Mouse (Mus musculus) cerebellum, adult 9-10 months (tissue): ENCODE data around the gene Stx11.

Experiments used
- DNase-seq: peaks from one replicate; pipeline ENCODE4 v3.0.0; 2022

The Stx11 gene

GRCm38 (mm10) chr10:12964151-12965075, at the start of gene Stx11:
Gene Stx11 (minus strand): TSS chr10:12964298.
- DNase-seq: peak; percentile 9

GRCm38 (mm10) chr10:13008737-13009121, 44.6 kb upstream of the Stx11 start:
- DNase-seq: no peak

DNA sequence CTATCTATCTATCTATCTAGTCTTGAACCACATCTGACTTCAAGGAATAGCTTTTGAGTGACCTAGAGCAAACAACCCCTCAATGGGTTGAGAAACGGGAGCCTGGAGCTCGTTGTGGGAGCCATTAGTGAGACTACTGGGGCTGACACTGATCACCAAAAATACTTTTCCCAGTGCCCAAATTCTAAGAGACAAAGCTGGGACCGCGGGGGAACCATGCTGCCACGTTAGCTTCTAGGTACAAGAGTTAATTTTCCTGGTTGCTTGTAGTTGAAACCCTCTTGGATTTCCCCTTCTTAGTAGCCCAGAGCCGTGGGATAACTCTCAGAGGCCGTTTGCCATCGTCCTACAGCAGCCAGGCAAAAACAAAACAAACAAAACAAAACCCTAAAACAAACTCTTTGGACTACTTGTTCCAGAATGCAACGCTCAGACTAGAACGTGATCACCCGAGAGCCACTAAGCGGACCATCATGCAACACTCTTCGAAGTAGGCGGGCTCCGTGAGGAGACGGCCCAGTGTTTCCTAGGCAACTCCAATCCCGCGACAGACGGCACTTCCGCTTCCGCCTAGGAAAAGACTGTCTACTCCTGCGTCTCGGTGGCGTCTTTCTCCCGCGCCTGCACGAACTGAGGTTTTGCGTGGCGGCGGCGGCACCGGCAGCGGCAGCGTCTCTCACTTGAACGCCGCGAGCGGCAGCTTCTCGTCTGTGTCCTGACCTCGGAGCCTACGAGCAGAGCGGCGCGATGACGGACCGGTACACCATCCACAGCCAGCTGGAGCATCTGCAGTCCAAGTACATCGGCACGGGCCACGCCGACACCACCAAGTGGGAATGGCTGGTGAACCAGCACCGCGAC, 44.0 kb upstream of the Stx11 start:
- peak; percentile 95 for DNase-seq

GRCm38 (mm10) chr10:13005043-13005442, 40.9 kb upstream of the Stx11 start, which contains the start of gene Sf3b5:
Gene Sf3b5 (plus strand): TSS chr10:13005343.
- DNase-seq: no peak

DNA sequence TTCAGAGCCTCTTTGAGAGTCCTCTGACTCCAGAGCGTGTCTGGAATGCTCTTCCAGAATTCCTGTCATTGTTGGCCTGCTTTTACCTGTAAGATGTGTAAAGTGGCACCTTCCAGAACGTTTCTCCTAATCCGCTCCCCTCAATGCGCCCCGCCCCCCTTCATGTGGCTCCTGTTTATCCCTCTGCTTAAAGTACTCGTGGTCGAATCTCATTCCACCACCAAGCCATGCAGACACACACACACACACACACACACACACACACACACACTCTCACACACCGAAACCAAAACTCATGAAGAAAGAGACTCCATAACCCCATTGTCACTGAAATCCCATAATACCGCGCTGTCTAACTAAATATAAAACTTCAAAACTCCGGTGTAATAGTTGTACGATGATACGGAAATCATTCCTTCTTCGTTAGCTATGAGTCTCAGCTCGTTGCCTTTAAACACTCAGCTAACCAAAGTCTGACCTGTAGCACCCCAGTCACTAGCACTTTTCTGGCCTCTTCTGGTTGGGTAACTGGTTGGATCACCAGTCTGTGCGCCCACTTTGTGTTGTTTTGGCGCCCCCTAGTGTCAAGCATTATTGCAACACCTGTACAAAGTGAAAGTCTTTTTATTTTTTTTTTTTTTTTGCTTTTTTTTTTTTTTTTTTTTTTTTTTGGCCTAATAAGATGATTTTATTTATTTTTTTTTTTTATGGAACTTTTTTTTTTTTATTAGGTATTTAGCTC, 32.8 kb upstream of the Stx11 start:
- DNase-seq: peak; percentile 84

- DNase-seq: no peak
Measured at GRCm38 (mm10) chr10:12993411-12994039, 29.4 kb upstream of the Stx11 start.

- DNase-seq: no peak
Measured at GRCm38 (mm10) chr10:12991953-12992352, 27.9 kb upstream of the Stx11 start.

DNA sequence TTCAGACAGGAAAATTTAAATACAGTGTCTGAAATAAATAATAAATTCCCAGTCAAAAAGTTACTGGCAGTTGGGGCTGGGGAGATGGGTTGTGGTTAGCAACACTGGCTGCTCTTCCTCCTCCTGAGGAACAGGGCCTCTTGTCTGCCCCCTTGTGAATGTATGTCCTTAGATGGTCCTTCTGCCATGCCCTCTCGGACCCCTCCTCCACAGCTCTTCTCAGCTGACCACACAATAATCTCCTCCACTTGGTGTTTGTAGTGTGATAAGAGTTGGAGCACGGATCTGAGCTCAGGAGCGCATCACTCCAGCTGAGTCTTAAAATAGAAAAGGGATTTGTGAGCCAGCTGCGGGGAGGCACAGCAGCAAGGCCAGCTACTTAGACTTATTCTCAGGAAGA, 22.8 kb upstream of the Stx11 start:
- no peak for DNase-seq

DNA sequence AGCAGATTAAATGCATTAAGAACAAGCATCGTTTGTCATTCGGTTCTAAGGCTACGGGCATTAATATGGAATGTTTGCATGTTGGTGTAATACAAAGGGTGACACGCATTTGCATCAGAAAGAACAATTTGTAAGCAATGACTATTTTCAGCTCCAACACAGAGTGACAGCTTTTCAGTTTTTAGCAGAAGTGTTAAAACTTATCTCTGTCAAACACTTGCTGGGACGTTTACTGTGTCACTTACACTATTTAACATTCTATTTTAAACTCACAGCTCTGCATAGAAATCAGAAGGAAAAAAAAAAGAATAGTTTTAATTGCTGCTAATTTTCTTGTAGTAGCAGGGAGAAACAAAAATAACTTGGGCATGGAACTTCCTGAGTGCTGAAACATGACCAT, 22.4 kb upstream of the Stx11 start:
- DNase-seq: no peak

DNA sequence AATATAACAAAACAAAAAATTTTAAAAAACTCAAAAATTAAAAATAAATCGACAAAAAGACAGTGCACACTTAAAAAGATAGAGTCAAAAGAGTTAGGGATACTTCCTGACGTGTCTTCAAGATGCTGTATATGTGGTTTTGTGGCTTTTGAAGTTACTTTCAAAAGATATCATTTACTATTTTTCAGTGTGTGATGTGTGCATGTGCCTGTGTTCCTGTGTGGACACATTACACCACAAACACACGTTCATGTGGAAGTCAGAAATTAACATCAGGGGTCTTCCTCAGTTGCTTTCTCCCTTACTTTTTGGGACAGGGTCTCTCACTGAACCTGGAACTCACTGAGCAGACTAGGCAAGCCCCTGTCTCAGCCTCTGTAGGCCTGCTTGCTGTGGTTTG, 20.9 kb upstream of the Stx11 start:
- no peak for DNase-seq

- no peak for DNase-seq
Measured at GRCm38 (mm10) chr10:12983516-12983915, 19.4 kb upstream of the Stx11 start.

- no peak for DNase-seq
Measured at GRCm38 (mm10) chr10:12981071-12981470, 17.0 kb upstream of the Stx11 start.

DNA sequence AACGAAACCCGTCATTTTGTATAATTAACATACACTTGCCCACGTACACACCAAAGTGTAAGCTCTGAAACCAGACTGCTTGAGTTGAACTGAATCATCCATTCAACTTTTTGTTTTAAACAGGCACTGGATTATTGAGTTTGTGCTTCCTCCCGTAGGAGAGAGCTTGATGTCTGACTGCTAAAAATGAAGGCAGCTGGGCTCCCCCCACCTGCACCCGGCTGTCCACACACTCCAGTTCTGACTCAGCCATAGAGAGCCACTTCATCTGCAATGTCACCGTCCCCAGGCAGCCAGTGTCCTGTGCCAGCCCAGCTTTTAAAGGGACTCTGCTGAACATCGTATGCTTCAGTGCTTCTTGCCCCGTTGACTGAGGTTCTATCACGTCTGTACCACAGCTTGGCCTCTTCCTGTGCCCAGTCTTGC, 13.7 kb upstream of the Stx11 start:
- no peak for DNase-seq

- DNase-seq: no peak
Measured at GRCm38 (mm10) chr10:12976552-12976951, 12.5 kb upstream of the Stx11 start.

- DNase-seq: no peak
Measured at GRCm38 (mm10) chr10:12975957-12976356, 11.9 kb upstream of the Stx11 start.

DNA sequence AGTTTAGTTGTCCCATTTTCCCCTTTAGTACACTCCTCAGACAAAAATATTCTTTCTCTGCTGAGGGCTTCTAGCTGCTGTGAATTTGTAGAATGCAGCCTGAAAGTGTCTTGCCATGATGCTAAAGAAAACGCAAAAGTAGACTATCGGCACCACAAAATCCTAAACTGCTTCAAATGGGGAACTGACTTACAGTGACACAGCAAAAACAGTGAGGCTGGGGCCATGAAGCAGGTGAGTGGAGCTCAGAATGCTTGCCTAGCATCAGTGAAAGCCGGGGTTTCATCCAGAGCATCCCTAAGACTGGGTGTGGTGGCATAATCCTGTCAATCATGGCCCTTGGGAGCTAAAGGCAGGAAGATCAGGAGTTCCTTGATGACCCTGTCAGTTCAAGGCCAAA, 11.4 kb upstream of the Stx11 start:
- no peak for DNase-seq

GRCm38 (mm10) chr10:12974572-12974971, 10.5 kb upstream of the Stx11 start:
- no peak for DNase-seq

GRCm38 (mm10) chr10:12965669-12966180, 1.6 kb upstream of the Stx11 start:
- no peak for DNase-seq

DNA sequence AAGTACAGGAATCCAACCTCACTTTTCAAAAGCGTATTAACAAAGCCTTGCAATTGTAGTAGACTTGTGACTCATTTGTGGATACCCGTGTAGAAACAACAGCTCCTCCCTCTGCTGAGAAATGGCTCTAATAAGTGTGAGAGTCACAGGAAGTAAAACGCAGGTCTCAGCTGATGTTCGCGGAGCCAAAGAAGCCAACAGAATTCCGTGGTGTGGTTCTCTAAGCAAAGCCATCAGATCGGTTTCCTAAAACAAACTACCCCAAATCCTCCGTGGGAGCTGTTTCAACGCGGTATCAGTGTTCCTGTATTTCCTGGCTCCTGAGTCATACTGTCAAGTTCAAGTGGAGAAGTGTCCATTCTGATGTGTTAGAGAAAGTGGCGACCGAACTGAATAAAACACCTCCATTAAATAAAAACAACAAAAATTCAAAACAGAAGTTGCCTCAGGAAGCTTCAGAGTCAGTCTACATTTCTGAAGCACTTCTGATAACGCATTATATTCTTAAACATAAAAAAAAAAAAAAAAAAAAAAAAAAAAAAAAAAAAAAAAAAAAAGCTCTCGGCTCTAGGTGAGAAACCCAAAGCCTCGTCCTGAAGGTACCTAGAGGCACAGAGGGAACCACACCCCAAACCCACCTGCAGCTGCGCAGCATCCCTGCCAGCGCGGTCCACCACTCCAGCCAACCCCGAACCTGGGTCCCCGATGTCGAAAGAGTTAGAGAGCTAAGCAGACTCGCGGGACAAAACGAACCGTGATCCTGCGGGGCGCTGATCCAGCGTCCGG, 543 bp downstream of the Stx11 start:
- no peak for DNase-seq

- no peak for DNase-seq
Measured at GRCm38 (mm10) chr10:12962238-12962637, 1.9 kb downstream of the Stx11 start.

DNA sequence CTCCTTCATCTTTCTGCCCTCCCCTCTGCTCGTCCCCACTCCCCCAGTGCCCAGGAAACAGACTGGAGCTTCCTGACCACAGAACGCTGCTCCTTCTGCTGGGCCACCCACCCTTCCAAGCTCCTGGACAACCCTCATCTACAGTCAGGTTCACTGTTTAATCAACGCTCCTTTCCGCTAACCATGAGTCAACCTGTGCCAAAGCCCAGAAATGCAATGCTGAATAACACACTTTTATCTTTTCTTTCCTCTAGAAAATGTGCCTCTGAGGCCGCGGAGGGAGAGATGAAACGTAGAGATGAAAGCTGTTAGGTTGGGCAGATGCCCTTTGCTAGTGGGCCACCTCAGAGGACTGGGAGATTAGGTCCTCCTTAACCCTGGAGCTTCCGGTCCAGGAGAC, 2.6 kb downstream of the Stx11 start:
- no peak for DNase-seq
